Mouse (Mus musculus): ENCODE results near the gene Ap1b1. TPM values are rescaled to one million over a fixed set of nuclear protein-coding genes. Genes with fewer than 3 reads are reported as not detected.

Gene Ap1b1
- polyA plus RNA-seq, 1 experiment from 2014 or later, result 91.7 TPM

- WGBS, result 89% methylated on average over 8 of the region's 8 CpGs
- H3K4me1 ChIP-seq (replicated peaks; ENCODE audit: control insufficient read depth, insufficient read depth, low read length), result no peaks in the 10 kb centered on the region
- H3K9ac ChIP-seq, result no peak overlapping the region
- H3K27me3 ChIP-seq (ENCODE audit: control insufficient read depth, insufficient read depth, low read length), result no peaks in the 10 kb centered on the region
- no peaks in the 10 kb centered on the region for H3K9me3 ChIP-seq (ENCODE audit: control insufficient read depth, low read length)
- H3K27ac ChIP-seq, result no peak overlapping the region
- ATAC-seq (ENCODE audit: low FRiP score), result no peak
- DNase-seq (ENCODE audit: low spot score), result no peak
- no peak overlapping the region for H3K4me2 ChIP-seq (replicated peaks)
- H3K4me3 ChIP-seq (replicated peaks; ENCODE audit: low read length), result no peak overlapping the region
- H3K36me3 ChIP-seq (replicated peaks; ENCODE audit: control insufficient read depth, insufficient read depth), result peaks cover 100% of the 10 kb centered on the region
These were observed 50.7 kb downstream of the Ap1b1 start for GRCm38 (mm10) chr11:5037146-5037854.

GRCm38 (mm10) chr11:5040585-5040984, 54.0 kb downstream of the Ap1b1 start:
- WGBS, result 95% methylated on average over 5 of the region's 5 CpGs
- peaks cover 75% of the 10 kb centered on the region for H3K36me3 ChIP-seq (replicated peaks; ENCODE audit: control insufficient read depth, insufficient read depth)

GRCm38 (mm10) chr11:5041144-5041780, 54.6 kb downstream of the Ap1b1 start:
- H3K4me1 ChIP-seq (replicated peaks; ENCODE audit: control insufficient read depth, insufficient read depth, low read length), result no peaks in the 10 kb centered on the region
- no peak overlapping the region for H3K27ac ChIP-seq
- H3K4me2 ChIP-seq (replicated peaks), result no peak overlapping the region
- no peaks in the 10 kb centered on the region for H3K27me3 ChIP-seq (ENCODE audit: control insufficient read depth, insufficient read depth, low read length)
- H3K36me3 ChIP-seq (replicated peaks; ENCODE audit: control insufficient read depth, insufficient read depth), result peaks cover 69% of the 10 kb centered on the region
- H3K9ac ChIP-seq, result no peak overlapping the region
- DNase-seq (ENCODE audit: low spot score), result no peak
- ATAC-seq (ENCODE audit: low FRiP score), result no peak
- no peak overlapping the region for H3K4me3 ChIP-seq (replicated peaks; ENCODE audit: low read length)
- H3K9me3 ChIP-seq (ENCODE audit: control insufficient read depth, low read length), result no peaks in the 10 kb centered on the region
- 86% methylated on average over 18 of the region's 18 CpGs for WGBS

More at GRCm38 (mm10) chr11:5040585-5040984, 54.0 kb downstream of the Ap1b1 start:
- no peak overlapping the region for H3K4me2 ChIP-seq (replicated peaks)
- H3K9me3 ChIP-seq (ENCODE audit: control insufficient read depth, low read length), result no peaks in the 10 kb centered on the region
- no peaks in the 10 kb centered on the region for H3K27me3 ChIP-seq (ENCODE audit: control insufficient read depth, insufficient read depth, low read length)
- H3K4me3 ChIP-seq (replicated peaks; ENCODE audit: low read length), result no peak overlapping the region
- no peak for DNase-seq (ENCODE audit: low spot score)
- H3K9ac ChIP-seq, result no peak overlapping the region
- ATAC-seq (ENCODE audit: low FRiP score), result no peak
- no peak overlapping the region for H3K27ac ChIP-seq
- H3K4me1 ChIP-seq (replicated peaks; ENCODE audit: control insufficient read depth, insufficient read depth, low read length), result no peaks in the 10 kb centered on the region

GRCm38 (mm10) chr11:5042645-5043381, 56.2 kb downstream of the Ap1b1 start:
- WGBS, result 88% methylated on average over 8 of the region's 8 CpGs
- Histone ChIP-seq H3K4me1 (replicated peaks; ENCODE audit: control insufficient read depth, insufficient read depth, low read length) (no peaks in the 10 kb centered on the region), H3K36me3 (replicated peaks; ENCODE audit: control insufficient read depth, insufficient read depth) (peaks cover 53% of the 10 kb centered on the region), H3K4me2 (replicated peaks) (no peak overlapping the region), H3K27ac (no peak overlapping the region), H3K9ac (no peak overlapping the region), H3K9me3 (ENCODE audit: control insufficient read depth, low read length) (no peaks in the 10 kb centered on the region), H3K27me3 (ENCODE audit: control insufficient read depth, insufficient read depth, low read length) (no peaks in the 10 kb centered on the region), H3K4me3 (replicated peaks; ENCODE audit: low read length) (no peak overlapping the region)
- DNase-seq (ENCODE audit: low spot score) (no peak), ATAC-seq (ENCODE audit: low FRiP score) (no peak)

- DNase-seq (ENCODE audit: low spot score) (no peak), ATAC-seq (ENCODE audit: low FRiP score) (no peak)
- no peaks in the 10 kb centered on the region for H3K27me3 ChIP-seq (ENCODE audit: control insufficient read depth, insufficient read depth, low read length)
- no peak overlapping the region for H3K4me2 ChIP-seq (replicated peaks)
- H3K4me1 ChIP-seq (replicated peaks; ENCODE audit: control insufficient read depth, insufficient read depth, low read length), result no peaks in the 10 kb centered on the region
- 52% methylated on average over 12 of the region's 12 CpGs for WGBS
- H3K36me3 ChIP-seq (replicated peaks; ENCODE audit: control insufficient read depth, insufficient read depth), result peaks cover 17% of the 10 kb centered on the region
- H3K9ac ChIP-seq, result no peak overlapping the region
- H3K27ac ChIP-seq, result no peak overlapping the region
- H3K4me3 ChIP-seq (replicated peaks; ENCODE audit: low read length), result no peak overlapping the region
- no peaks in the 10 kb centered on the region for H3K9me3 ChIP-seq (ENCODE audit: control insufficient read depth, low read length)
These were observed 59.8 kb downstream of the Ap1b1 start for GRCm38 (mm10) chr11:5046321-5046926.

- Histone ChIP-seq H3K4me3 (replicated peaks; ENCODE audit: low read length) (no peak overlapping the region), H3K27ac (no peak overlapping the region), H3K4me2 (replicated peaks) (no peak overlapping the region), H3K9me3 (ENCODE audit: control insufficient read depth, low read length) (no peaks in the 10 kb centered on the region), H3K36me3 (replicated peaks; ENCODE audit: control insufficient read depth, insufficient read depth) (no peaks in the 10 kb centered on the region), H3K27me3 (ENCODE audit: control insufficient read depth, insufficient read depth, low read length) (peaks cover 18% of the 10 kb centered on the region), H3K4me1 (replicated peaks; ENCODE audit: control insufficient read depth, insufficient read depth, low read length) (peaks cover 7% of the 10 kb centered on the region; the same call in 1 of the 2 replicates), H3K9ac (no peak overlapping the region)
- no peak for DNase-seq (ENCODE audit: low spot score)
- WGBS, result 85% methylated on average over 10 of the region's 10 CpGs
- ATAC-seq (ENCODE audit: low FRiP score), result no peak
These were observed 65.0 kb downstream of the Ap1b1 start for GRCm38 (mm10) chr11:5051629-5052028.

- no peak overlapping the region for H3K9ac ChIP-seq
- H3K9me3 ChIP-seq (ENCODE audit: control insufficient read depth, low read length), result no peaks in the 10 kb centered on the region
- peaks cover 25% of the 10 kb centered on the region for H3K27me3 ChIP-seq (ENCODE audit: control insufficient read depth, insufficient read depth, low read length)
- H3K27ac ChIP-seq, result no peak overlapping the region
- ATAC-seq (ENCODE audit: low FRiP score) (no peak), DNase-seq (ENCODE audit: low spot score) (no peak)
- no peak overlapping the region for H3K4me3 ChIP-seq (replicated peaks; ENCODE audit: low read length)
- 76% methylated on average over 10 of the region's 10 CpGs for WGBS
- H3K4me2 ChIP-seq (replicated peaks), result no peak overlapping the region
- peaks cover 9% of the 10 kb centered on the region; the same call in 1 of the 2 replicates for H3K4me1 ChIP-seq (replicated peaks; ENCODE audit: control insufficient read depth, insufficient read depth, low read length)
- no peaks in the 10 kb centered on the region for H3K36me3 ChIP-seq (replicated peaks; ENCODE audit: control insufficient read depth, insufficient read depth)
These were observed 65.7 kb downstream of the Ap1b1 start for GRCm38 (mm10) chr11:5052200-5052854.

GRCm38 (mm10) chr11:5054151-5054550, 67.5 kb downstream of the Ap1b1 start:
- H3K36me3 ChIP-seq (replicated peaks; ENCODE audit: control insufficient read depth, insufficient read depth), result no peaks in the 10 kb centered on the region
- no peak overlapping the region for H3K9ac ChIP-seq
- H3K4me2 ChIP-seq (replicated peaks), result no peak overlapping the region
- H3K9me3 ChIP-seq (ENCODE audit: control insufficient read depth, low read length), result no peaks in the 10 kb centered on the region
- H3K4me3 ChIP-seq (replicated peaks; ENCODE audit: low read length), result no peak overlapping the region
- ATAC-seq (ENCODE audit: low FRiP score) (no peak), DNase-seq (ENCODE audit: low spot score) (no peak)
- 88% methylated on average over 14 of the region's 14 CpGs for WGBS
- no peak overlapping the region for H3K27ac ChIP-seq
- peaks cover 9% of the 10 kb centered on the region; the same call in 1 of the 2 replicates for H3K4me1 ChIP-seq (replicated peaks; ENCODE audit: control insufficient read depth, insufficient read depth, low read length)
- H3K27me3 ChIP-seq (ENCODE audit: control insufficient read depth, insufficient read depth, low read length), result peaks cover 35% of the 10 kb centered on the region
